Mouse (Mus musculus) lung, embryonic 15.5 days (tissue): ENCODE results near the gene Mmd2. TPM values are rescaled to one million over a fixed set of nuclear protein-coding genes. Genes with fewer than 3 reads are reported as not detected.

Experiments
- ATAC-seq: fragments of 200-750 bp; cut with Nextera tagmentation; 2 replicates; pipeline ENCODE4 v1.8.0; 2017; ENCODE audit warnings: moderate number of reproducible peaks, borderline replicate concordance; ENCODE audit not compliant: low FRiP score, low TSS enrichment; ENCODE audit errors: extremely low read depth
- H3K27ac ChIP-seq: fragments of 300-500 bp; sonication (generic); 2 replicates; pipeline ENCODE4 v1.5.1; 2015; ENCODE audit warnings: moderate library complexity, mild to moderate bottlenecking, inconsistent platforms
- H3K27me3 ChIP-seq: fragments of 300-500 bp; sonication (generic); 2 replicates; pipeline ENCODE4 v1.6.1; 2015; ENCODE audit warnings: inconsistent platforms
- H3K36me3 ChIP-seq: fragments of 300-500 bp; sonication (generic); 2 replicates; pipeline ENCODE4 v1.6.1; 2015; ENCODE audit warnings: inconsistent platforms
- H3K4me1 ChIP-seq: fragments of 300-500 bp; sonication (generic); 2 replicates; pipeline ENCODE4 v1.6.1; 2015; ENCODE audit warnings: inconsistent platforms
- H3K4me2 ChIP-seq: fragments of 300-500 bp; sonication (generic); 2 replicates; pipeline ENCODE4 v1.6.1; 2015; ENCODE audit warnings: inconsistent platforms, mild to moderate bottlenecking, moderate library complexity
- H3K4me3 ChIP-seq: fragments of 300-500 bp; sonication (generic); 2 replicates; pipeline ENCODE4 v1.5.1; 2015; ENCODE audit warnings: mild to moderate bottlenecking, inconsistent platforms
- H3K9ac ChIP-seq: fragments of 300-500 bp; sonication (generic); 2 replicates; pipeline ENCODE4 v1.6.1; 2015; ENCODE audit warnings: inconsistent platforms
- H3K9me3 ChIP-seq: fragments of 300-500 bp; sonication (generic); 2 replicates; pipeline ENCODE4 v1.6.1; 2016; ENCODE audit warnings: inconsistent platforms
- WGBS: fragments of 180-500 bp; shearing (Covaris S2); methylation state at CpG from one replicate; pipeline ENCODE4 v1.1.7; 2015; 5-methylcytosine and 5-hydroxymethylcytosine counted together
- polyA plus RNA-seq: library from polyadenylated mRNA; unstranded; fragments of >200 nt; fragmentation: Nextera tagmentation; extraction: Ambion mirVana; gene quantifications from 2 replicates; pipeline ENCODE4 v1.2.1, GENCODE M21; 2015

Mmd2 gene
- polyA plus RNA-seq, 1 experiment from 2014 or later = 0.59 TPM

- peaks cover 34% of the 10 kb centered on the region for H3K27me3 ChIP-seq
- no peak within 1 kb of the TSS for H3K27ac ChIP-seq
- H3K9ac ChIP-seq = no peak within 1 kb of the TSS
- no peaks in the 10 kb centered on the region for H3K9me3 ChIP-seq
- peak within 1 kb of the TSS; percentile 23 for H3K4me3 ChIP-seq
- H3K36me3 ChIP-seq = no peaks in the 10 kb centered on the region
- H3K4me2 ChIP-seq = peak within 1 kb of the TSS; percentile 47
- 36% methylated on average over 41 of the region's 41 CpGs for WGBS
- ATAC-seq = peak; percentile 57; the same call in 1 of the 2 replicates
- H3K4me1 ChIP-seq = peaks cover 14% of the 10 kb centered on the region
These were observed 78.7 kb downstream of the Mmd2 start, which contains the start of gene Papolb for GRCm38 (mm10) chr5:142529915-142530314. Gene Papolb, minus strand, starts transcription at chr5:142530076.

GRCm38 (mm10) chr5:142524711-142525464 lies 83.7 kb downstream of the Mmd2 start:
- Histone ChIP-seq H3K9ac (no peak overlapping the region), H3K9me3 (no peaks in the 10 kb centered on the region), H3K36me3 (no peaks in the 10 kb centered on the region), H3K27ac (peak overlapping the region; percentile 83), H3K4me3 (no peak overlapping the region), H3K27me3 (peaks cover 20% of the 10 kb centered on the region), H3K4me2 (peak overlapping the region; percentile 6; the same call in 1 of the 2 replicates), H3K4me1 (peaks cover 15% of the 10 kb centered on the region)
- WGBS = 41% methylated on average over 8 of the region's 8 CpGs
- peak; percentile 91; the same call in 1 of the 2 replicates for ATAC-seq

- H3K4me3 ChIP-seq = no peak overlapping the region
- no peak for ATAC-seq
- no peak overlapping the region for H3K27ac ChIP-seq
- no peaks in the 10 kb centered on the region for H3K36me3 ChIP-seq
- H3K4me2 ChIP-seq = no peak overlapping the region
- no peak overlapping the region for H3K9ac ChIP-seq
- H3K9me3 ChIP-seq = no peaks in the 10 kb centered on the region
- peaks cover 30% of the 10 kb centered on the region for H3K4me1 ChIP-seq
- H3K27me3 ChIP-seq = no peaks in the 10 kb centered on the region
- WGBS = 74% methylated on average over 11 of the region's 11 CpGs
These were observed 87.3 kb downstream of the Mmd2 start for GRCm38 (mm10) chr5:142521195-142521866.

GRCm38 (mm10) chr5:142520360-142520759 lies 88.2 kb downstream of the Mmd2 start:
- Histone ChIP-seq H3K27ac (no peak overlapping the region), H3K4me2 (no peak overlapping the region), H3K9ac (no peak overlapping the region), H3K9me3 (no peaks in the 10 kb centered on the region), H3K4me3 (no peak overlapping the region), H3K27me3 (no peaks in the 10 kb centered on the region), H3K4me1 (peaks cover 22% of the 10 kb centered on the region), H3K36me3 (no peaks in the 10 kb centered on the region)
- 45% methylated on average over 4 of the region's 4 CpGs for WGBS
- ATAC-seq = no peak

GRCm38 (mm10) chr5:142518973-142519372 lies 89.6 kb downstream of the Mmd2 start:
- Histone ChIP-seq H3K4me3 (no peak overlapping the region), H3K27me3 (no peaks in the 10 kb centered on the region), H3K4me2 (no peak overlapping the region), H3K36me3 (no peaks in the 10 kb centered on the region), H3K27ac (no peak overlapping the region), H3K9me3 (no peaks in the 10 kb centered on the region), H3K9ac (no peak overlapping the region), H3K4me1 (peaks cover 16% of the 10 kb centered on the region)
- 42% methylated on average over 6 of the region's 6 CpGs for WGBS
- ATAC-seq = 0 out of 2 replicates have a peak, but pooled peaks have one; percentile 25

Other genes with a start within 250 kb of the Mmd2 start
- gene Foxk1, start 207.3 kb downstream of the Mmd2 start, polyA plus RNA-seq = 4.0 and 5.7 TPM in 2 replicates
- 7.8 and 8.8 TPM in 2 replicates for gene Ap5z1, start 144.9 kb downstream of the Mmd2 start, polyA plus RNA-seq
- 0.15 and 0.21 TPM in 2 replicates for gene Papolb, start 78.7 kb downstream of the Mmd2 start, polyA plus RNA-seq
- gene Radil, start 57.7 kb downstream of the Mmd2 start, polyA plus RNA-seq = 2.6 and 3.5 TPM in 2 replicates
- 40.8 and 44.5 TPM in 2 replicates for gene Wipi2, start 18.9 kb upstream of the Mmd2 start, polyA plus RNA-seq
- gene Slc29a4, start 83.7 kb upstream of the Mmd2 start, polyA plus RNA-seq = 6.0 and 6.1 TPM in 2 replicates
- 30.7 and 32.3 TPM in 2 replicates for gene Tnrc18, start 208.9 kb upstream of the Mmd2 start, polyA plus RNA-seq